Mouse (Mus musculus) liver, embryonic 14.5 days (tissue): ENCODE measurements at regions not wholly inside any gene's neighbourhood (a gene's known extent, or its start where the extent isn't known, plus 50 kb on each side); places are given as distances from the start of the nearest gene placed in this dataset.

Experiments
- CTCF ChIP-seq: IDR thresholded peaks from 2 replicates; pipeline ENCODE4 v1.5.1; 2016; ENCODE audit warnings: antibody characterized with exemption, low read depth, control low read depth
- EP300 ChIP-seq: IDR thresholded peaks from 2 replicates; pipeline ENCODE4 v1.6.1; 2016; ENCODE audit warnings: antibody characterized with exemption, low read depth

- no peak for TF ChIP-seq CTCF
- TF ChIP-seq EP300, result no peak
Measured at GRCm38 (mm10) chr10:83871736-83872400, 149.2 kb downstream of the 1500009L16Rik start.
